Mouse (Mus musculus) kidney, postnatal 4 days (tissue): ENCODE data around the gene Efcab10.

Experiments
- DNase-seq, 2 experiments: peaks; one replicate each; pipeline ENCODE4 v3.0.0; 2021; ENCODE audit warnings: mixed read lengths in 2 of 2

Gene Efcab10

DNA sequence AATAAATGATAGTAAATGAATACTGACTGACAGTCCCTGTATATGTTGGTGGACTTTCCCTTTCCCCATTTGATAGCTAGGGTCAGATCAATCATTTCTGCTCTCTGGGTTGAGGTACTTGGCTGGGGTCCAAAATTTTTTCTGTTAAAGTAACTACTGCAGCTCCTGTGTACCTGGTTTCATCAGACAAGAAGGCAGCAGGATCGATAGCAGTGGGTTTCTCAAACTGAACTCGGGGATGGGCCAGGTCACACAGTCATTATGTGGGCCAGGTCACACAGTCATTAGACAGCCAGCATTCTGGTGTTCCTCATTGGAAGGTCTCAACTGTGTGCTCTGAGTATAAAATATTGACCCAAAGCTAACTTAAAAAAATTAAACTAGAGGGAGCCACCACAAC lies 33.1 kb downstream of the Efcab10 start:
- DNase-seq: no peak

DNA sequence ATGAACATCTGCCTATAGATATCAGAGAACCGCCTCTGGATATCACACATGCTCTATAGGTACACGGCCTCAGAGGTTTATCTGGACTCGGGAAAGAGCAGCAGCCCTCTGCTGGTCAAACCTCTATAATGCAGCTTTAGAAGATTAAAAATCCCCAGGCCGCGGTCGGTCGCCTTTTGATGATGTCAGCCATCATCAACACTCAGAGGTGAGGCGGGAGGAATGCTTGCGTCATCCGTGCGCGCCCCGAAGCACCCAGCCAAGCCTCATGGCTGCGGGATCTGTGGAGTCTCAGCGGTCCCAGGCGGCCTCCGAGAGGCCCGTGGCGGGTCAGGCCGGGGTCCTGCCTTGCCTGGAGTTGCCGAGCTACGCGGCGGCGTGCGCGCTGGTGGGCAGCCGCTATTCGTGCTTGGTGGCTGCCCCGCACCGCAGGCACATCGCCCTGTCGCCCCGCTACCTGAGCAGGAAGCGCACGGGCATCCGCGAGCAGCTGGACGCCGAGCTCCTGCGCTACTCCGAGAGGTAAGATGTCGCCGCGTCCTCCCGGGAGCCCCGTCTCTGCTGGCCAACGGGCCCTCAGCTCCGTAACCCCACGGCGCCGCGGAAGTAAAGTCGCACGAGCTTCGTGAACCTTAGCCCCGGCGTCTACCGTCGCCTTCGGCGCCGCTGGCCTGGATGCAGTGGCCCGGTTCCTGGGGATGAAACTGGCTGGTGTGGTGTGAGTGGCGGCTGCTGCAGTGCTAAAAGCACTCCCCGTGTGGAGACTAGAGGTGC lies 34.9 kb downstream of the Efcab10 start, which contains the start of gene Twistnb:
Gene Twistnb, plus strand, starts transcription at position 249 of the 774 bp plus-strand sequence.
- peak; percentile 99 for DNase-seq

DNA sequence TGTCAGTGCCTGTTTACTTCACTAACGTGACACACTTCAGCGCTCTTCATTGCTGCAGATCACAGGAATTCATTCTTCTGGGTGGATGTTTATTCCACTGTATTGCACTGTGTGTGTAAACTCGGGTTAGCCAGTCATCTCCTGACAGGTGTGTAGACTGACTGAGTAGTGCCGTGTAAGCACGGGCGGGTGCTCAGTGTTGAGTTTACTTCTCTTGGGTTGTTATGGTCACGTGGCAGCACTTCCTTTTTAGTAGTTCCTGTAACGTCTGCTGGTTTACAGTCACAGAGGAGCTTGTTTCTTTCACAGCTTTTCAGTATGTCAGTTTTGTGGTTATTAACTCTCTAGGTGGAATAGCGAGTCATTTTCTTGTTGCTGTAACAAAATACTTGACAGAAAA lies 39.2 kb downstream of the Efcab10 start:
- no peak for DNase-seq

DNA sequence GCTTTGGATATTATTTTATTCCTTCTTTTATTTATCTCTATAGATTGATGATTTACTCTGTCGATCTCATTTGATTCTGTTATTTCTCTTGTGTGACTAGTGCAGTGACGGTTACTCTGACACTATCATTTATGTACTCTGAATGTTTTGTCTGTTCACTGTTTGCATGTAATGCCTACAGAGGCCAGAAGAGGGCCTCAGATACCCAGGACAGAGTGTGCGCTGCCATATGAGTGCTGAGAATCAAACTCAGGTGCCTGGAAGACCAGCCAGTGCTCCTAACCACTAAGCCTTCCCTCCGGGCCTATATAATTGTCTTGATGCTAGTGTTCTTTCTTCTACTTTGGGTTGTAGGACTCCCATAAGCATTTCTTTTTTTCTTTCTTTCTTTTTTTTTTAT lies 40.1 kb downstream of the Efcab10 start:
- no peak for DNase-seq
